Mouse (Mus musculus) thymus, adult 2 months (tissue): ENCODE measurements around the gene Runx2.

Experiments
- CTCF ChIP-seq: fragments of 200-500 bp; IDR thresholded peaks from 2 replicates; pipeline ENCODE4 v1.5.1; 2012; ENCODE audit warnings: mild to moderate bottlenecking, control low read depth, low read length, moderate library complexity, borderline replicate concordance; ENCODE audit not compliant: control insufficient read depth, poor library complexity, insufficient read depth; ENCODE audit errors: extremely low read depth
- POLR2A ChIP-seq: fragments of 200-500 bp; IDR thresholded peaks from 2 replicates; pipeline ENCODE4 v1.6.1; 2012; ENCODE audit warnings: mild to moderate bottlenecking, low read length, control low read depth, moderate library complexity; ENCODE audit not compliant: control insufficient read depth, poor library complexity, insufficient read depth; ENCODE audit errors: extremely low read depth

DNA sequence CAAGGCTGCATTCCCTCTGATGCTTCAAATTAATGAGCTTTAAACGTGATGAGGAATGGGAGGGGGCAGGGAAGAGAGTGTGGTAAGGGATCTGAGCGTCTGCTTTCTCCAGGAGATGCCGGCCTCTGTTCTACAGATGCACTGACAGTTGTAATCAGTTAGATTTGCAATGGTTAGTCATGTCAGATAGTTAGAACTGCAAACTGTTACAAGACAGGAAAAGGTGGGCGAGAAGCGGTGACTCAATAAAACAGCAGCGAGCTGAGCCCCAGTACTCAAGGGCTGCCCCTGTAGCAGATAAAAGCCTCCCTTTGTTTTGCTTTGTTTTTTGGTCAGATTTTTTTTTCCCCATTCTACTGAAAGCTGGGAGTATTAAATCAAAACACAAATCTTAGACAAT lies 96.6 kb downstream of the Runx2 start:
- TF ChIP-seq CTCF (no peak), POLR2A (no peak)
